Mouse (Mus musculus): Measurements from ENCODE around the gene Gm10577. TPM values are rescaled to one million over a fixed set of nuclear protein-coding genes. Genes with fewer than 3 reads are reported as not detected.

Gene Gm10577
- not detected for total RNA-seq (2021)
- long read RNA-seq, experiment 1, result 0 reads
- long read RNA-seq, experiment 2, result 0 reads

GRCm38 (mm10) chr4:101020596-101020995 is at the start of gene Gm10577:
Gene Gm10577, minus strand, starts transcription at chr4:101020696.
- no peak for DNase-seq

- peak; percentile 42 for DNase-seq
These were observed 48.9 kb upstream of the Gm10577 start for GRCm38 (mm10) chr4:101069154-101069971.

DNA sequence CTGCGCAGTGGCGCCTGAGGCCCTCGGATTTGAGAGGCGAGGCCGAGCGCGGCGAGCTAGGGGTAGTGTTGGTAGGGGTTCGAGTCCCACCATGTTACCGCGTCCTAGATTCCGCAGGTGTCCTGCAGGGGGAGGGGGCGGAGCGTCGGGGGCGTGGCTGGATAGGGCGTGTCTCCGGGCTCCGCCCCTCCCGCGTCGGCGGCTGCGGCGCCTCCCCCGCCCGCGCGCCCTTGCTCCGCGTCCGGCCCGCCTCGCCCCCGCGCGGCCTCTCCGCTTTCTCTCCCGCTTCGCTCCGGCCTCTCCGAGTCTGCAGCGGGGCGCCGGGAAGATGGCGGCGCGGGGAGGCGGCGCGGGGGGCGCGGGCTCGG is 48.3 kb upstream of the Gm10577 start, which contains the start of gene Raver2:
Gene Raver2 (plus strand): TSS at position 198 of the 368 bp plus-strand sequence.
- peak; percentile 80 for DNase-seq

GRCm38 (mm10) chr4:101066401-101066800 is 45.9 kb upstream of the Gm10577 start:
- no peak for DNase-seq

- DNase-seq, result no peak
These were observed 41.6 kb upstream of the Gm10577 start for GRCm38 (mm10) chr4:101062146-101062545.

DNA sequence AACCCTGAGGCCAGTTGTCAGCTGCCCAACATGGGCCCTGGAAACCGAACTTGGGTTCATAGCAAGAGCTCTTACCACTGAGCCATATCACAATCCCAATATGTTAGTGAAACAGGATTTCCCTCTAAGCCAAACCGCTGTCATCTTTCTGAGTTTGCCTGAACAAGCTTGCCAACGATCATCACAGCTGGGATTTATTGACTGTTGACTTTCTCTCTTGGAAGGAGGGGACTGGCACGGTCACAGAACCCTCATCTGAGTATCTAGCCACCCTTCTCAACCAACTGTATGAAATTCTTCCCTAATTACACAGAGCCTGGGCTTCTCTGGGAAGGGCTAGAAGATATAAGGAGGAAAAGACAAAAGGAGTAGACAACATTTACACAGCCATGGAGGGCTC is 26.1 kb upstream of the Gm10577 start:
- no peak for DNase-seq

DNA sequence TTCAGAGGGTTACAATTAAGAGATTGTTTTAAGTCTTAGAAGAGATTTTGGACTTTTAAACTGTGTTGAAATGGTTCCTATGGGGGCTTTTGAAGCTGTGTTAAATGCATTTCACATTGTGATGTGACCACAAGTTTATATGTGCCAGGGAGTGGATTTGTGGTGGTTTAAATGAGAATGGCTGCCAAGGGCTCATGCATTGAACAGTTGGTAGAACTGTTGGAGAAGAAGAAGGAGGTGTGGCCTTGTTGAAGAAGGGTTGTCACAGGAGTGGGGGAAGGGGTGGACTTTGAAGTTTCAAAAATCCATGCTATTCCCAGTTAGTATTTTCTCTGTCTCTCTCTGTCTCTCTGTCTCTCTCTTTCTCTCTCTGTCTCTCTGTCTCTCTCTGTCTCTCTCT is 23.7 kb upstream of the Gm10577 start:
- DNase-seq, result no peak

- no peak for DNase-seq
These were observed 23.2 kb upstream of the Gm10577 start for GRCm38 (mm10) chr4:101043691-101044090.

GRCm38 (mm10) chr4:101037156-101037555 is 16.7 kb upstream of the Gm10577 start:
- DNase-seq, result no peak

GRCm38 (mm10) chr4:101035131-101035530 is 14.6 kb upstream of the Gm10577 start:
- DNase-seq, result no peak

DNA sequence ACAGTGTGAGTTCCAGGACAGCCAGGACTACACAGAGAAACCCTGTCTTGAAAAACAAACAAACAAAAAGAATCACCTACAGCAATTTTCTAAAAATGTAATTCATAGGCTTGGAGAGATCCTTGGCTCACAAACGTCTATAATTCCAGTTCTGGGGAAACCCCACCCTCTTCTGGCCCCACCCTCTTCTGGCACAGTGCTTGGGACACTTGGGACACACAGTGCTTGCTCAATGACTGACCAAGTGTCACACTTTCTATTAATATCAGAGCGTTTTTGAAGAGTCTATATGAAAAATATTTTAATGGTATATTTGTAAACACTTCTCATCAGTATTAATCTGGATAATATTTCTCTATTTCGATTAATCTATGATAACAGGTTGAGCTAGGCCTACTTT is 12.6 kb upstream of the Gm10577 start:
- peak; percentile 16 for DNase-seq

GRCm38 (mm10) chr4:101027852-101028411 is 7.4 kb upstream of the Gm10577 start:
- no peak for DNase-seq

DNA sequence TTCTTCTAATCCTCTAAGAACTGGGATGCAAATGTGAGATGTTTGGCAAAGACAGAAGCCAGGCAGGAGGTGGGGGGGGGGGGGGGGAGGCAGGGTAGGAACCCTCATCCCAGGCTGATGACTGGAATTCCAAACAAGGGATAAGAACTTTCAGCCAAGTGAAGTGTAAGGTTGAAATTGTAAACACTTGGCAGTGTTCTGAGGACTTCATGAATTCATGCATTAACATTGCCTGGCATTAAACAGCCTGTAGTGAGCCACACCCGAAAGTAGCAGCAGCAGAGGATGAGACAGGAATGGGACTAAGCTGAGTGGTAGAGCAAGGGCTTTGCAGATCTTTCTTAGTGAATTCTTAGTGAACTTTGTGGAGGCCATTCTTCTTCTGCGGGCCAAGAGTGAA is 6.5 kb upstream of the Gm10577 start:
- no peak for DNase-seq

GRCm38 (mm10) chr4:101026566-101026965 is 6.1 kb upstream of the Gm10577 start:
- no peak for DNase-seq

GRCm38 (mm10) chr4:101017806-101018205 is 2.7 kb downstream of the Gm10577 start:
- no peak for DNase-seq

- no peak for DNase-seq
These were observed 11.4 kb downstream of the Gm10577 start for GRCm38 (mm10) chr4:101009092-101009491.

GRCm38 (mm10) chr4:101008362-101008769 is 12.1 kb downstream of the Gm10577 start:
- no peak for DNase-seq

- DNase-seq, result no peak
These were observed 17.5 kb downstream of the Gm10577 start for GRCm38 (mm10) chr4:101002961-101003360.

DNA sequence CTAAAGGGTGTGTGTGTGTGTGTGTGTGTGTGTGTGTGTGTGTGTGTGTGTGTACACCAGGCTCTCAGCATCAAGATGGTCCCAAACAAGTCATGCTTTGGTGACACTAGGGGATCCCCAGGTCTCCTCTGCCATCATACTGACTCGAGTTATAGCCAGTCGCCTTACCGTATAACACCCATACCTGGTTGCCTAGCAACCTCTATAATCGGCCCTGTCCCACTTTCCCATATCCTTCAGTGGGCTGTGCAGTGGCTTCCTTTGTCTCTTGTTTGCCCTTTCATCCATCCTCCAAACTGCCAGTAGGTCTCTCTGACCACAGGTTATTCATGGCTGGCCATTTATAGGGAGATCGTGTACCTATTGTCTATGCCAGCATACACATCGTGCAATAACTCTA is 19.4 kb downstream of the Gm10577 start:
- no peak for DNase-seq

- no peak for DNase-seq
These were observed 19.9 kb downstream of the Gm10577 start for GRCm38 (mm10) chr4:101000622-101001021.

DNA sequence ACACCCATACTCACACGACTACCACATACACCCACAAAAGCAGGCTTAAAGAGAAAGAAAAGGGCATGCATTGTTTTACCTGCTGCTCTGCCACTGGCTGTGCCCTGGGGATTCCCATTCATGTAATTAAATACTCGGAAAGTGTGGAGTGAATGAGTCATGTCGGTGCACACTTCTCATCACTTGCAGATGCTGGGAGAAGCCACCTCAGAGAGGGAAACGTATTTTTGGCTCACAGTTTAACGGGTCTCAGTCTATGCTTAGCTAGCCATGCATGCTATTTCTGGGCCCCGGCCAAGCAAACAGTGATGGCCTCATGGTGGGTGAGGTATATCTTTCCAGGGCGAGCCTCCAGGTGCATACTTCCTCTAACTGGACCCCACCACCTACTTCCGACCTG is 21.6 kb downstream of the Gm10577 start:
- no peak for DNase-seq

GRCm38 (mm10) chr4:100998145-100998544 is 22.4 kb downstream of the Gm10577 start:
- DNase-seq, result peak; percentile 63

DNA sequence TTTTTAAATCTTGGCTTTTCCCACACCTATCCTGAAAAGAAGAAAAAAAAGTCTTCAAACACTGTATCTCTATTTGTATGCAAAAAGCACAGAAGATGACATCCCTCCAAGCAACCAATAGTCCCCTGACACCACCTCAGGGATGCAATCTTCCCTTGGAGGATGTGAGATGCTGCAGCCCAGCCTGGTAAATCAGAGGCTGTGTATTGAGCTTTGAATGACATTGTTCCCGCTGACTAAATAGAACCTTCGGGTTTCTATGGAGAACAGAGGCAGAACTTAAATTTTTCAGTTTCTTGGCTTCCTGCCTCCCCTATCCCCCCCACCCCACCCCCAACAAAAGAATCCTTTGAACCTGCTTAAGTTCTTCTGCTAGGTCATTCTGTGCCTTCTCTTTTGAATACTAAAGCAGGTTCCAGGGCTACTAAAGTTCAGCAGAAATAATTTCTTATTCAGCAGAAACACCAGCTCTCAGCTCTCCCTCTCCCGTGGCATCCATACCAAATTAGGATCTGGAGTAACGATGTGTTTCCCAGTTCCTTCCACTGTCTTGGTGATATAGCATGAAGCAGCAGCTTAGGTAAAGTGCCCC is 24.3 kb downstream of the Gm10577 start:
- no peak for DNase-seq
